10 mouse cellular contexts compared by ENCODE assay signal in genomic region chr2:152177162-152177805, GRCm38 (mm10). TPM values are rescaled to one million over a fixed set of nuclear protein-coding genes. Genes with fewer than 3 reads are reported as not detected.
A peak's percentile ranks its signal among the peaks of the same experiment; 100 is the strongest.
DNase-seq lines count a peak whose midpoint lies in the region; ATAC-seq and TF ChIP-seq lines count a peak whose summit lies in the region.
"Had no signal": no experiment of that assay in that cellular context is flagged by ENCODE, and none has a peak within 500 bp of the region (broad histone marks: within the 10 kb centered on the region; RNA-seq: fewer than 3 reads in every experiment).

No protein-coding gene starts in this region.

- no peak overlapping the region for H3K9ac ChIP-seq in heart, embryonic 14.5 days (ENCODE audit: low read length)
- peak overlapping the region; percentile 31 for H3K9ac ChIP-seq in kidney, embryonic 16.5 days (replicated peaks; ENCODE audit: low read length)
- H3K9ac ChIP-seq in midbrain, embryonic 11.5 days (ENCODE audit: low read length) = no peak overlapping the region; the same call in 1 of the 2 replicates

- ATAC-seq in heart, embryonic 14.5 days (ENCODE audit: insufficient number of reproducible peaks, insufficient read depth, low FRiP score, low read depth) = peak; percentile 38; the same call in 1 of the 2 replicates
- peak; percentile 53; the same call in 1 of the 2 replicates for ATAC-seq in kidney, embryonic 16.5 days (ENCODE audit: low FRiP score, low TSS enrichment)
- ATAC-seq in midbrain, embryonic 11.5 days (ENCODE audit: low FRiP score) = peak; percentile 59; the same call in 1 of the 2 replicates

- 21% methylated on average over 24 of the region's 24 CpGs for WGBS in heart, embryonic 14.5 days
- WGBS in kidney, embryonic 16.5 days = 11% methylated on average over 24 of the region's 24 CpGs
- WGBS in midbrain, embryonic 11.5 days = 11% methylated on average over 24 of the region's 24 CpGs

- no peak overlapping the region for H3K27ac ChIP-seq in testis, adult 2 months (ENCODE audit: control insufficient read depth, insufficient read depth, low read depth, low read length)
- H3K27ac ChIP-seq in heart, embryonic 14.5 days (replicated peaks in 1 of 2; ENCODE audit: control insufficient read depth in 1 of 2, insufficient read depth in 1 of 2, low read depth in 2 of 2, low read length in 2 of 2) = no peak overlapping the region; a peak in 1 of 4 replicates
- H3K27ac ChIP-seq in kidney, embryonic 16.5 days (ENCODE audit: low read length) = peak overlapping the region; percentile 11; the same call in 1 of the 2 replicates
- no peak overlapping the region for H3K27ac ChIP-seq in midbrain, embryonic 11.5 days (ENCODE audit: low read depth, low read length)

- no peaks in the 10 kb centered on the region for H3K9me3 ChIP-seq in heart, embryonic 14.5 days (ENCODE audit: control insufficient read depth, low read length)
- H3K9me3 ChIP-seq in kidney, embryonic 16.5 days (ENCODE audit: low read length) = no peaks in the 10 kb centered on the region
- H3K9me3 ChIP-seq in midbrain, embryonic 11.5 days (ENCODE audit: control insufficient read depth, low read length) = no peaks in the 10 kb centered on the region

- no peak for DNase-seq in testis, postnatal 10 days (ENCODE audit: low spot score)
- no peak for DNase-seq in midbrain, embryonic 11.5 days (ENCODE audit: low spot score, missing footprints)
- no peak for DNase-seq in spleen, adult 18-20 months
- DNase-seq in ovary, postnatal 14 days (ENCODE audit: low spot score) = no peak
- no peak for DNase-seq in layer of hippocampus, adult 8-10 months (ENCODE audit: low spot score in 2 of 2)

- peak overlapping the region; percentile 29 for H3K4me2 ChIP-seq in heart, embryonic 14.5 days (ENCODE audit: low read length)
- H3K4me2 ChIP-seq in kidney, embryonic 16.5 days (replicated peaks; ENCODE audit: low read depth, low read length) = peak overlapping the region; percentile 44
- peak overlapping the region; percentile 36 for H3K4me2 ChIP-seq in midbrain, embryonic 11.5 days

- peak overlapping the region; percentile 15 for H3K4me3 ChIP-seq in testis, adult 2 months (ENCODE audit: control insufficient read depth, low read depth, low read length)
- no peak overlapping the region for H3K4me3 ChIP-seq in heart, embryonic 14.5 days (ENCODE audit: control insufficient read depth in 1 of 2, insufficient read depth in 1 of 2, low read depth in 1 of 2, low read length in 2 of 2)
- H3K4me3 ChIP-seq in kidney, embryonic 16.5 days (ENCODE audit: low read length) = no peak overlapping the region; the same call in 1 of the 2 replicates
- no peak overlapping the region for H3K4me3 ChIP-seq in midbrain, embryonic 11.5 days (ENCODE audit: low read depth, low read length)
- H3K4me3 ChIP-seq: erythroblast, embryonic 14.5 days had no signal

- TF ChIP-seq POLR2A in testis, adult 2 months (IDR thresholded peaks at IDR 0.05; ENCODE audit: control insufficient read depth, low read depth, low read length) = no peak

- H3K4me1 ChIP-seq in testis, adult 2 months (ENCODE audit: control insufficient read depth, insufficient read depth, low read length) = peaks cover 7% of the 10 kb centered on the region
- H3K4me1 ChIP-seq in heart, embryonic 14.5 days (ENCODE audit: control insufficient read depth in 2 of 2, insufficient read depth in 2 of 2, low read length in 2 of 2) = peaks cover 4% of the 10 kb centered on the region in 2 experiments; a peak in 2 of 4 replicates
- H3K4me1 ChIP-seq in kidney, embryonic 16.5 days (ENCODE audit: insufficient read depth, low read length) = peaks cover 11% of the 10 kb centered on the region
- no peaks in the 10 kb centered on the region for H3K4me1 ChIP-seq in midbrain, embryonic 11.5 days (ENCODE audit: control insufficient read depth, insufficient read depth, low read length)

- no peaks in the 10 kb centered on the region for H3K36me3 ChIP-seq in testis, adult 2 months (ENCODE audit: control insufficient read depth, insufficient read depth, low read length)
- H3K36me3 ChIP-seq in heart, embryonic 14.5 days (ENCODE audit: control insufficient read depth, insufficient read depth, low read length) = no peaks in the 10 kb centered on the region
- no peaks in the 10 kb centered on the region for H3K36me3 ChIP-seq in kidney, embryonic 16.5 days (ENCODE audit: insufficient read depth, low read length)
- H3K36me3 ChIP-seq in midbrain, embryonic 11.5 days (ENCODE audit: control insufficient read depth, insufficient read depth, low read length) = no peaks in the 10 kb centered on the region

- no peak for TF ChIP-seq CTCF in testis, adult 2 months (IDR thresholded peaks at IDR 0.05; ENCODE audit: control insufficient read depth, insufficient read depth, insufficient replicate concordance, low read depth, low read length)

- no peaks in the 10 kb centered on the region for H3K27me3 ChIP-seq in testis, adult 2 months (ENCODE audit: control insufficient read depth, insufficient read depth, low read length)
- H3K27me3 ChIP-seq in heart, embryonic 14.5 days (ENCODE audit: control insufficient read depth, insufficient read depth, low read length) = no peaks in the 10 kb centered on the region
- no peaks in the 10 kb centered on the region for H3K27me3 ChIP-seq in kidney, embryonic 16.5 days (ENCODE audit: insufficient read depth, low read length)
- no peaks in the 10 kb centered on the region for H3K27me3 ChIP-seq in midbrain, embryonic 11.5 days (ENCODE audit: control insufficient read depth, insufficient read depth, low read length)

RNA-seq across cellular contexts. Expression of gene Tcf15, which starts 33.9 kb away (rescaled TPM):
- 0.53 and 0.96 TPM in 2 replicates for polyA plus RNA-seq in testis, adult 2 months (2012; rRNA removed)
- polyA plus RNA-seq in heart, embryonic 14.5 days (2014; fragmentation: Nextera tagmentation; extraction: Ambion mirVana) = 16.0 and 19.5 TPM in 2 replicates
- polyA plus RNA-seq in kidney, embryonic 16.5 days (2015; fragmentation: Nextera tagmentation; extraction: Ambion mirVana) = 10.0 and 10.4 TPM in 2 replicates
- polyA plus RNA-seq in midbrain, embryonic 11.5 days (2014; fragmentation: Nextera tagmentation; extraction: Ambion mirVana) = 2.8 and 3.2 TPM in 2 replicates
- 1 to 10 TPM; 2.0 to 3.9 (median 2.7) TPM for total RNA-seq in layer of hippocampus, adult 8-10 months (2022)
- polyA plus RNA-seq: C2C12 had no signal

RNA-seq across cellular contexts. Expression of gene Csnk2a1, which starts 49.4 kb away (rescaled TPM):
- polyA plus RNA-seq in testis, adult 2 months (2012; rRNA removed) = 7.2 and 10.3 TPM in 2 replicates
- 72.5 and 106 TPM in 2 replicates for polyA plus RNA-seq in heart, embryonic 14.5 days (2014; fragmentation: Nextera tagmentation; extraction: Ambion mirVana)
- 90.5 and 95.1 TPM in 2 replicates for polyA plus RNA-seq in kidney, embryonic 16.5 days (2015; fragmentation: Nextera tagmentation; extraction: Ambion mirVana)
- 60.1 and 63.8 TPM in 2 replicates for polyA plus RNA-seq in midbrain, embryonic 11.5 days (2014; fragmentation: Nextera tagmentation; extraction: Ambion mirVana)
- total RNA-seq in layer of hippocampus, adult 8-10 months (2022) = 10 to 100 TPM; 88.7 to 96.2 (median 93.5) TPM
